Mouse (Mus musculus) common myeloid progenitor, adult 5-6 weeks (primary cell): ENCODE results near the gene Cd80. TPM values are rescaled to one million over a fixed set of nuclear protein-coding genes. Genes with fewer than 3 reads are reported as not detected.
A peak's percentile ranks its signal among the peaks of the same experiment; 100 is the strongest.

Experiments
- ATAC-seq: replicated peaks from 2 replicates; pipeline ENCODE4 v1.8.0; 2016; ENCODE audit warnings: low read depth, mild to moderate bottlenecking, moderate TSS enrichment, inconsistent platforms; ENCODE audit not compliant: poor library complexity, severe bottlenecking
- total RNA-seq: library from RNA; stranded (forward); fragments of 200-1000, 187-1606 nt; gene quantifications from 2 replicates; pipeline ENCODE4 v1.2.3, GENCODE M21; 2017

The Cd80 gene
- total RNA-seq, result 0.27 TPM in 1 of 2 replicates, not detected in the other

GRCm38 (mm10) chr16:38455511-38456418 lies at the start of gene Cd80:
TSS of gene Cd80 (plus strand) at chr16:38455561.
- no peak for ATAC-seq

- no peak for ATAC-seq
Measured at GRCm38 (mm10) chr16:38406293-38406692, 49.1 kb upstream of the Cd80 start.

GRCm38 (mm10) chr16:38406708-38407107 lies 48.7 kb upstream of the Cd80 start:
- ATAC-seq, result peak; percentile 27; the same call in 1 of the 2 replicates

GRCm38 (mm10) chr16:38407584-38407983 lies 47.8 kb upstream of the Cd80 start:
- no peak for ATAC-seq

GRCm38 (mm10) chr16:38408416-38408815 lies 46.9 kb upstream of the Cd80 start:
- no peak for ATAC-seq

- ATAC-seq, result no peak
Measured at GRCm38 (mm10) chr16:38414953-38415352, 40.4 kb upstream of the Cd80 start.

GRCm38 (mm10) chr16:38425374-38425773 lies 30.0 kb upstream of the Cd80 start:
- no peak for ATAC-seq

- no peak for ATAC-seq
Measured at GRCm38 (mm10) chr16:38425799-38426198, 29.6 kb upstream of the Cd80 start.

GRCm38 (mm10) chr16:38431446-38432185 lies 23.7 kb upstream of the Cd80 start:
- no peak for ATAC-seq

- no peak for ATAC-seq
Measured at GRCm38 (mm10) chr16:38432498-38433425, 22.6 kb upstream of the Cd80 start, which contains the start of gene Pla1a. TSS of gene Pla1a (minus strand) at chr16:38433145.

- ATAC-seq, result no peak
Measured at GRCm38 (mm10) chr16:38433514-38433913, 21.8 kb upstream of the Cd80 start.

- ATAC-seq, result no peak
Measured at GRCm38 (mm10) chr16:38434295-38434795, 21.0 kb upstream of the Cd80 start.

GRCm38 (mm10) chr16:38439190-38439589 lies 16.2 kb upstream of the Cd80 start:
- ATAC-seq, result no peak

- ATAC-seq, result no peak
Measured at GRCm38 (mm10) chr16:38440403-38440802, 15.0 kb upstream of the Cd80 start.

- ATAC-seq, result no peak
Measured at GRCm38 (mm10) chr16:38441611-38442010, 13.8 kb upstream of the Cd80 start.

- ATAC-seq, result no peak
Measured at GRCm38 (mm10) chr16:38442216-38442615, 13.1 kb upstream of the Cd80 start.

GRCm38 (mm10) chr16:38443721-38444464 lies 11.5 kb upstream of the Cd80 start:
- no peak for ATAC-seq

- no peak for ATAC-seq
Measured at GRCm38 (mm10) chr16:38445046-38445445, 10.3 kb upstream of the Cd80 start.

- no peak for ATAC-seq
Measured at GRCm38 (mm10) chr16:38445576-38445975, 9.8 kb upstream of the Cd80 start.
